ENCODE assay signal across 11 mouse cellular contexts in genomic region chr15:5108655-5109040, GRCm38 (mm10). TPM values are rescaled to one million over a fixed set of nuclear protein-coding genes. Genes with fewer than 3 reads are reported as not detected.
DNase-seq lines count a peak whose midpoint lies in the region; ATAC-seq and TF ChIP-seq lines count a peak whose summit lies in the region.
"Had no signal": no experiment of that assay in that cellular context is flagged by ENCODE, and none has a peak within 500 bp of the region (broad histone marks: within the 10 kb centered on the region; RNA-seq: fewer than 3 reads in every experiment).

No protein-coding gene starts in this region.

- no peaks in the 10 kb centered on the region for H3K36me3 ChIP-seq in kidney, postnatal 0 days (ENCODE audit: insufficient read depth, low read length)
- peaks cover 26% of the 10 kb centered on the region for H3K36me3 ChIP-seq in G1E (replicated peaks)
- peaks cover 6% of the 10 kb centered on the region; the same call in 1 of the 2 replicates for H3K36me3 ChIP-seq in heart, embryonic 14.5 days (ENCODE audit: control insufficient read depth, insufficient read depth, low read length)
- no peaks in the 10 kb centered on the region for H3K36me3 ChIP-seq in megakaryocyte, embryonic 14.5 days (replicated peaks; ENCODE audit: low read length)
- H3K36me3 ChIP-seq: limb, embryonic 13.5 days had no signal

- peak overlapping the region; percentile 76; the same call in 1 of the 2 replicates for H3K27ac ChIP-seq in kidney, postnatal 0 days
- H3K27ac ChIP-seq in heart, embryonic 14.5 days (replicated peaks in 1 of 2; ENCODE audit: control insufficient read depth in 1 of 2, insufficient read depth in 1 of 2, low read depth in 2 of 2, low read length in 2 of 2): peak overlapping the region; percentile 80; a peak in 2 of 4 replicates
- H3K27ac ChIP-seq: limb, embryonic 13.5 days had no signal

- no peaks in the 10 kb centered on the region for H3K27me3 ChIP-seq in kidney, postnatal 0 days (ENCODE audit: insufficient read depth, low read length)
- H3K27me3 ChIP-seq in G1E (ENCODE audit: insufficient read depth, low read length): no peaks in the 10 kb centered on the region
- no peaks in the 10 kb centered on the region for H3K27me3 ChIP-seq in heart, embryonic 14.5 days (ENCODE audit: control insufficient read depth, insufficient read depth, low read length)
- peaks cover 36% of the 10 kb centered on the region for H3K27me3 ChIP-seq in megakaryocyte, embryonic 14.5 days (replicated peaks)
- H3K27me3 ChIP-seq: limb, embryonic 13.5 days had no signal

- 80% methylated on average over 3 of the region's 3 CpGs for WGBS in kidney, postnatal 0 days
- WGBS in heart, embryonic 14.5 days: 65% methylated on average over 3 of the region's 3 CpGs

- H3K4me2 ChIP-seq in kidney, postnatal 0 days (ENCODE audit: low read length): peak overlapping the region; percentile 52; the same call in 1 of the 2 replicates
- peak overlapping the region; percentile 56 for H3K4me2 ChIP-seq in heart, embryonic 14.5 days (ENCODE audit: low read length)
- H3K4me2 ChIP-seq: limb, embryonic 13.5 days had no signal

- no peak for ATAC-seq in kidney, postnatal 0 days (replicated peaks; ENCODE audit: low FRiP score, low read depth)
- no peak for ATAC-seq in G1E (ENCODE audit: extremely low read depth, insufficient number of reproducible peaks, low FRiP score, poor library complexity, severe bottlenecking)
- ATAC-seq in heart, embryonic 14.5 days (ENCODE audit: insufficient number of reproducible peaks, insufficient read depth, low FRiP score, low read depth): no peak

- peak overlapping the region; percentile 37 for H3K4me3 ChIP-seq in kidney, postnatal 0 days (replicated peaks; ENCODE audit: low read depth, low read length)
- H3K4me3 ChIP-seq in G1E (ENCODE audit: low read depth, low read length): peak overlapping the region; percentile 69; the same call in 1 of the 2 replicates
- no peak overlapping the region for H3K4me3 ChIP-seq in heart, embryonic 14.5 days (ENCODE audit: control insufficient read depth in 1 of 2, insufficient read depth in 1 of 2, low read depth in 1 of 2, low read length in 2 of 2)
- peak overlapping the region; percentile 62 for H3K4me3 ChIP-seq in megakaryocyte, embryonic 14.5 days (replicated peaks)
- H3K4me3 ChIP-seq: limb, embryonic 13.5 days had no signal

- TF ChIP-seq CTCF in kidney, postnatal 0 days (IDR thresholded peaks at IDR 0.05; ENCODE audit: low read depth): no peak
- no peak for TF ChIP-seq CTCF in G1E (IDR thresholded peaks at IDR 0.05; ENCODE audit: low read depth, low read length)

- DNase-seq in kidney, postnatal 0 days (ENCODE audit: low spot score): no peak
- DNase-seq in kidney, postnatal 14 days: no peak
- no peak for DNase-seq in G1E (ENCODE audit: low spot score)
- no peak for DNase-seq in urinary bladder, postnatal 10 days (ENCODE audit: low spot score)
- DNase-seq in adrenal gland, adult 18-20 months (ENCODE audit: low spot score in 2 of 2): no peak
- DNase-seq in urinary bladder, adult 18-20 months (ENCODE audit: low spot score in 2 of 2): no peak
- DNase-seq: adrenal gland, postnatal 14 days; embryo, embryonic 11 days had no signal

- H3K9ac ChIP-seq in kidney, postnatal 0 days (ENCODE audit: low read depth, low read length): no peak overlapping the region
- peak overlapping the region; percentile 68; the same call in 1 of the 2 replicates for H3K9ac ChIP-seq in heart, embryonic 14.5 days (ENCODE audit: low read length)
- H3K9ac ChIP-seq: limb, embryonic 13.5 days had no signal

- no peaks in the 10 kb centered on the region for H3K9me3 ChIP-seq in kidney, postnatal 0 days (replicated peaks; ENCODE audit: low read length)
- H3K9me3 ChIP-seq in G1E (replicated peaks): no peaks in the 10 kb centered on the region
- no peaks in the 10 kb centered on the region for H3K9me3 ChIP-seq in heart, embryonic 14.5 days (ENCODE audit: control insufficient read depth, low read length)
- H3K9me3 ChIP-seq in megakaryocyte, embryonic 14.5 days: no peaks in the 10 kb centered on the region; the same call in 1 of the 2 replicates
- H3K9me3 ChIP-seq: limb, embryonic 13.5 days had no signal

- H3K4me1 ChIP-seq in kidney, postnatal 0 days (replicated peaks; ENCODE audit: insufficient read depth, low read length): no peaks in the 10 kb centered on the region
- peaks cover 25% of the 10 kb centered on the region for H3K4me1 ChIP-seq in G1E (ENCODE audit: insufficient read depth, low read depth, low read length)
- H3K4me1 ChIP-seq in heart, embryonic 14.5 days (ENCODE audit: control insufficient read depth in 2 of 2, insufficient read depth in 2 of 2, low read length in 2 of 2): no peaks in the 10 kb centered on the region
- H3K4me1 ChIP-seq in megakaryocyte, embryonic 14.5 days: peaks cover 18% of the 10 kb centered on the region
- H3K4me1 ChIP-seq: limb, embryonic 13.5 days had no signal

RNA-seq across cellular contexts. Expression of gene Card6, which starts 0.3 kb away (rescaled TPM):
- polyA plus RNA-seq in kidney, postnatal 0 days (2015; fragmentation: Nextera tagmentation; extraction: Ambion mirVana): 1.4 and 2.2 TPM in 2 replicates
- total RNA-seq in G1E (2014; fragmentation: Nextera tagmentation) (19.2 and 20.8 TPM in 2 replicates), G1E (2017) (6.0 and 7.5 TPM in 2 replicates)
- polyA plus RNA-seq in G1E (2012): 1.9 and 2.0 TPM in 2 replicates
- polyA plus RNA-seq in heart, embryonic 14.5 days (2014; fragmentation: Nextera tagmentation; extraction: Ambion mirVana): 1.9 and 3.6 TPM in 2 replicates
- 0.09 TPM in 1 of 2 replicates, not detected in the other for polyA plus RNA-seq in megakaryocyte, embryonic 14.5 days (2012; ENCODE audit: insufficient read depth, low replicate concordance)
- 1 to 10 TPM; 6.6 to 6.7 TPM for total RNA-seq in adrenal gland, adult 18-20 months (2021)

RNA-seq across cellular contexts. Expression of gene Rpl37, which starts 7.8 kb away (rescaled TPM):
- 742 and 859 TPM in 2 replicates for polyA plus RNA-seq in kidney, postnatal 0 days (2015; fragmentation: Nextera tagmentation; extraction: Ambion mirVana)
- total RNA-seq in G1E (2014; fragmentation: Nextera tagmentation): 374 and 438 TPM in 2 replicates
- total RNA-seq in G1E (2017): 1,244 and 1,575 TPM in 2 replicates
- polyA plus RNA-seq in G1E (2012): 48.0 and 51.7 TPM in 2 replicates
- polyA plus RNA-seq in heart, embryonic 14.5 days (2014; fragmentation: Nextera tagmentation; extraction: Ambion mirVana): 480 and 512 TPM in 2 replicates
- 7.1 and 79.8 TPM in 2 replicates for polyA plus RNA-seq in megakaryocyte, embryonic 14.5 days (2012; ENCODE audit: insufficient read depth, low replicate concordance)
- total RNA-seq in adrenal gland, adult 18-20 months (2021): 100 to 1,000 TPM; 365 to 475 TPM

RNA-seq across cellular contexts. Expression of gene Prkaa1, which starts 35.0 kb away (rescaled TPM):
- polyA plus RNA-seq in kidney, postnatal 0 days (2015; fragmentation: Nextera tagmentation; extraction: Ambion mirVana): 19.9 and 21.0 TPM in 2 replicates
- total RNA-seq in G1E (2014; fragmentation: Nextera tagmentation): 109 and 121 TPM in 2 replicates
- 66.7 and 79.5 TPM in 2 replicates for total RNA-seq in G1E (2017)
- 4.5 and 5.8 TPM in 2 replicates for polyA plus RNA-seq in G1E (2012)
- polyA plus RNA-seq in heart, embryonic 14.5 days (2014; fragmentation: Nextera tagmentation; extraction: Ambion mirVana): 20.9 and 21.3 TPM in 2 replicates
- polyA plus RNA-seq in megakaryocyte, embryonic 14.5 days (2012; ENCODE audit: insufficient read depth, low replicate concordance): 0.47 and 0.93 TPM in 2 replicates
- total RNA-seq in adrenal gland, adult 18-20 months (2021): 10 to 100 TPM; 31.8 to 36.3 TPM

RNA-seq across cellular contexts. Expression of gene C7, which starts 45.1 kb away (rescaled TPM):
- polyA plus RNA-seq in kidney, postnatal 0 days (2015; fragmentation: Nextera tagmentation; extraction: Ambion mirVana): 0.32 and 0.50 TPM in 2 replicates
- total RNA-seq in G1E (2014; fragmentation: Nextera tagmentation) (not detected in 2 replicates), G1E (2017) (0.05 TPM in 1 of 2 replicates, not detected in the other)
- polyA plus RNA-seq in G1E (2012): not detected in 2 replicates
- 0.12 TPM in 1 of 2 replicates, not detected in the other for polyA plus RNA-seq in heart, embryonic 14.5 days (2014; fragmentation: Nextera tagmentation; extraction: Ambion mirVana)
- polyA plus RNA-seq in megakaryocyte, embryonic 14.5 days (2012; ENCODE audit: insufficient read depth, low replicate concordance): not detected in 2 replicates
- total RNA-seq in adrenal gland, adult 18-20 months (2021): 10 to 100 TPM; 15.3 to 42.7 TPM

Comparison
In these comparisons a context has a peak if more than half of its experiments do, and no peak if none do; other contexts are left out.
1. H3K4me3 ChIP-seq: peak in kidney, postnatal 0 days (single experiment), G1E (single experiment) and megakaryocyte, embryonic 14.5 days (single experiment); none in heart, embryonic 14.5 days (0 of 2).